Mouse (Mus musculus) kidney, adult 2 months (tissue): ENCODE measurements around the gene Cbfa2t3. TPM values are rescaled to one million over a fixed set of nuclear protein-coding genes. Genes with fewer than 3 reads are reported as not detected.

ENCODE experiments used
- DNase-seq: peaks from one replicate; pipeline ENCODE4 v3.0.0; 2021
- H3K27ac ChIP-seq: fragments of 200-500 bp; 2 replicates; pipeline ENCODE4 v1.5.1; 2012; ENCODE audit warnings: low read depth, low read length, control low read depth, inconsistent platforms; ENCODE audit not compliant: insufficient read depth
- H3K27me3 ChIP-seq: fragments of 200-500 bp; replicated peaks from 2 replicates; pipeline ENCODE4 v1.6.1; 2012; ENCODE audit warnings: mild to moderate bottlenecking, moderate library complexity, low read length, inconsistent platforms; ENCODE audit not compliant: control insufficient read depth, insufficient read depth
- H3K36me3 ChIP-seq: fragments of 200-500 bp; 2 replicates; pipeline ENCODE4 v1.6.1; 2012; ENCODE audit warnings: mild to moderate bottlenecking, moderate library complexity, low read length, inconsistent platforms; ENCODE audit not compliant: control insufficient read depth, insufficient read depth
- H3K4me1 ChIP-seq: fragments of 200-500 bp; 2 replicates; pipeline ENCODE4 v1.6.1; 2011; ENCODE audit warnings: low read length; ENCODE audit not compliant: control insufficient read depth, insufficient read depth
- H3K4me3 ChIP-seq: fragments of 200-500 bp; 2 replicates; pipeline ENCODE4 v1.5.1; 2011; ENCODE audit warnings: mild to moderate bottlenecking, low read depth, low read length, control low read depth; ENCODE audit not compliant: insufficient read depth
- CTCF ChIP-seq: fragments of 200-500 bp; conservative IDR thresholded peaks from 2 replicates; pipeline ENCODE4 v1.5.1; 2011; ENCODE audit warnings: low read depth, mild to moderate bottlenecking, control low read depth, low read length, moderate library complexity, mixed read lengths; ENCODE audit not compliant: insufficient read depth, insufficient read length
- POLR2A ChIP-seq: fragments of 200-500 bp; IDR thresholded peaks from one replicate; pipeline ENCODE4 v1.6.1; 2011; ENCODE audit warnings: low read depth, low read length, control low read depth
- WGBS: fragments of 180-500 bp; shearing (Covaris S2); methylation state at CpG from one replicate; pipeline ENCODE4 v1.1.7; 2018; 5-methylcytosine and 5-hydroxymethylcytosine counted together
- polyA plus RNA-seq: library from polyadenylated mRNA; depleted of rRNA; stranded (reverse); fragments of >200 nt; gene quantifications from 2 replicates; pipeline ENCODE4 v1.2.3, GENCODE M21; 2012

Gene Cbfa2t3
- polyA plus RNA-seq, 1 experiment, result 6.7 TPM

GRCm38 (mm10) chr8:122644175-122644954 lies 54.5 kb downstream of the Cbfa2t3 start:
- H3K36me3 ChIP-seq, result no peaks in the 10 kb centered on the region
- WGBS, result 73% methylated on average over 6 of the region's 6 CpGs

DNA sequence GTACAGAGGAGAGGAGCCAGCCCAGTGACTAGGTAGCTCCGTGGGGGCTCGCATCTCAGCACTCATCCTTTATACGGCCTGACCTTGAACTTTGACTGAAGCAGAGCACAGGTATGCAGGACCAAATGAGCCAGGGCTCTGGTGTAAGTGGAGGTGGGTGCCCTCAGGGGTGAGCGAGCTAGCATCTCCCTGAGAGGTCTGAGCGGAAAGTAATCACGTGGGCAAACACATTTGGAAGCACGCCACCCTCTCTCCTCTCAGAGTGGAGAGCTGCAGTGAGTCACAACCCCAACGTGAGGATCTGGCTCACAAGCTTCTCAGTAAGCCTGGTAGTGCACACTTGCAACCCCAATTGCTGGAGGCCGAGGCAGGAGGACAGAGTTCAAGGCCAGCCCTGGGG lies 56.8 kb downstream of the Cbfa2t3 start:
- DNase-seq, result no peak
- no peak overlapping the region for H3K4me3 ChIP-seq
- no peaks in the 10 kb centered on the region; the same call in 1 of the 2 replicates for H3K4me1 ChIP-seq
- no peaks in the 10 kb centered on the region for H3K36me3 ChIP-seq
- WGBS, result 48% methylated on average over 9 of the region's 9 CpGs
- no peak for TF ChIP-seq CTCF
- TF ChIP-seq POLR2A, result no peak
- no peaks in the 10 kb centered on the region for H3K27me3 ChIP-seq
- H3K27ac ChIP-seq, result no peak overlapping the region

More at GRCm38 (mm10) chr8:122644175-122644954, 54.5 kb downstream of the Cbfa2t3 start:
- Histone ChIP-seq H3K27me3 (no peaks in the 10 kb centered on the region), H3K4me1 (no peaks in the 10 kb centered on the region; the same call in 1 of the 2 replicates), H3K4me3 (no peak overlapping the region), H3K27ac (no peak overlapping the region)
- no peak for DNase-seq
- no peak for TF ChIP-seq CTCF
- TF ChIP-seq POLR2A, result no peak

DNA sequence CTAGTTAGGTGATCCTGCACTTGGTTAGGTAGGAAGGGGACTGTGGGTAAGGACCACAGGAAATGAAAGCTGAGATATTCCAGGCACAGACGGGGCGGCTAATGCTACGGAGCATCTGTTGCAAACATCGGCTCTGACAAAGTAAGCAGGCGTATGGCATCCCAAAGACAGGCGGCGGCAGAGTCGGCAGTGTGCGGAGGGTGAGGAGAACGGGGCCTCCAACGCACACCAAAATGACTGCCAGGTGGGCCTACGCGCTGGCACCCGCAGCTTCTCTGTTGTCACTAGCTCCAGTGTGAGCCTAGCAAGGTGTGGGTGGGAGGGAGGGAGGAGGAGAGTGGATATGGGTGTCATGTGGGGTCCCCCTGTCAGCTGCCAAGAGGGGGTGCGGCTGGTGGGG lies 57.5 kb downstream of the Cbfa2t3 start:
- no peak overlapping the region for H3K27ac ChIP-seq
- 88% methylated on average over 15 of the region's 15 CpGs for WGBS
- no peak for TF ChIP-seq CTCF
- no peak for TF ChIP-seq POLR2A
- no peak for DNase-seq
- no peaks in the 10 kb centered on the region; the same call in 1 of the 2 replicates for H3K4me1 ChIP-seq
- H3K27me3 ChIP-seq, result no peaks in the 10 kb centered on the region
- no peaks in the 10 kb centered on the region for H3K36me3 ChIP-seq
- no peak overlapping the region for H3K4me3 ChIP-seq

GRCm38 (mm10) chr8:122640825-122641224 lies 58.1 kb downstream of the Cbfa2t3 start:
- DNase-seq, result no peak
- Histone ChIP-seq H3K27ac (no peak overlapping the region), H3K36me3 (no peaks in the 10 kb centered on the region), H3K4me1 (no peaks in the 10 kb centered on the region; the same call in 1 of the 2 replicates), H3K27me3 (no peaks in the 10 kb centered on the region), H3K4me3 (no peak overlapping the region)
- 89% methylated on average over 4 of the region's 4 CpGs for WGBS
- TF ChIP-seq POLR2A (no peak), CTCF (no peak)

DNA sequence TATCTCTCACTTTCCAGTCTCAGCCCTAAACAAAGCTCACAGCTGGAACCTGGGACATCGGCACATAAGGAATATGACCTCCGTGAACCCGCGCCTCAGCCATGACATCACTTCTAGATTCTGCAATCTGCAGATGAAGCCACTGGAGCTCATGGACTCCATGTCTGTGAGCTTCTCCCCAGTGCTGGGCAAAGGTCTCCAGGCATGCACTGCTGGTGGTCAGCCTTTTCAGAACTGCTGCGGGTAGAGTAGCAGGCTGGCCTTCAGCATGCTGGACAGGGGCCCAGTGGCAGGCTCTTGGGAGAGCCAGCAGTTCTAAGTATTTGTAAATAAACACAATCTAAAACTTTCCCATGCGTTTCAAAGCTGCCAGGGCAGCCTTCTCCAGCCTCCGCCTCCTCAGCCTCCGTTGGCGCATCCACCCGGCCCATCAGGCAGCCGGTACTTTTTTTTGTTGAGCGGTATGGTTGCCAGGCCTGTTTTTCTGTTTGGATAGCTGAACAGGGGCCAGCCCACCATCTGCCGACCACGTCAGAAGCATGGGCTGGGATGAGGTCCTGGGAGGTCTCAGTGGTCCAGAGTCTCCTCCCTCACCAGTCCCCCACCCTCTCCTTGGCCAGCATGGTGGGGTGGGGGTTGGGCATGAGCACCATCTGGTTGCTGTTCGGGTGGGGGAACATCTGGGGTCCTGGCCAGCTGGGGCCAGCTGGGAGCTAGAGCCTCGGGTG lies 59.2 kb downstream of the Cbfa2t3 start:
- TF ChIP-seq POLR2A (no peak), CTCF (no peak)
- 40% methylated on average over 16 of the region's 16 CpGs for WGBS
- no peaks in the 10 kb centered on the region; the same call in 1 of the 2 replicates for H3K4me1 ChIP-seq
- H3K36me3 ChIP-seq, result no peaks in the 10 kb centered on the region
- H3K27ac ChIP-seq, result no peak overlapping the region
- no peaks in the 10 kb centered on the region for H3K27me3 ChIP-seq
- peak; percentile 79 for DNase-seq
- H3K4me3 ChIP-seq, result no peak overlapping the region

GRCm38 (mm10) chr8:122638601-122639000 lies 60.3 kb downstream of the Cbfa2t3 start:
- 70% methylated on average over 16 of the region's 16 CpGs for WGBS

GRCm38 (mm10) chr8:122637230-122637629 lies 61.7 kb downstream of the Cbfa2t3 start:
- Histone ChIP-seq H3K4me1 (no peaks in the 10 kb centered on the region; the same call in 1 of the 2 replicates), H3K27me3 (no peaks in the 10 kb centered on the region), H3K36me3 (no peaks in the 10 kb centered on the region), H3K27ac (no peak overlapping the region), H3K4me3 (no peak overlapping the region)
- no peak for TF ChIP-seq POLR2A
- TF ChIP-seq CTCF, result no peak
- 91% methylated on average over 9 of the region's 9 CpGs for WGBS
- DNase-seq, result no peak

More at GRCm38 (mm10) chr8:122638601-122639000, 60.3 kb downstream of the Cbfa2t3 start:
- no peaks in the 10 kb centered on the region for H3K36me3 ChIP-seq
- H3K27me3 ChIP-seq, result no peaks in the 10 kb centered on the region
- TF ChIP-seq POLR2A (no peak), CTCF (no peak)
- H3K27ac ChIP-seq, result no peak overlapping the region
- DNase-seq, result no peak
- no peak overlapping the region for H3K4me3 ChIP-seq
- no peaks in the 10 kb centered on the region; the same call in 1 of the 2 replicates for H3K4me1 ChIP-seq
